Mouse (Mus musculus) effector memory CD4-positive, alpha-beta T cell, adult 7 months (primary cell): ENCODE measurements around the gene Adcy9. TPM values are rescaled to one million over a fixed set of nuclear protein-coding genes. Genes with fewer than 3 reads are reported as not detected.

ENCODE experiments used
- polyA plus RNA-seq: library from polyadenylated mRNA; unstranded; fragments of 100-300 nt; shearing (Covaris generic); gene quantifications from one replicate; pipeline ENCODE4 v1.2.1, GENCODE M21; 2017

Gene Adcy9
- polyA plus RNA-seq, result 0.13 TPM

GRCm38 (mm10) chr16:4420298-4421054 lies at the start of gene Adcy9:
TSS of gene Adcy9 (minus strand) at chr16:4420498.

Other genes starting within 250 kb of the Adcy9 start
- gene Crebbp, start 206.5 kb downstream of the Adcy9 start, polyA plus RNA-seq, result 21.3 TPM
- gene Srl, start 121.3 kb upstream of the Adcy9 start, polyA plus RNA-seq, result not detected
- gene Tfap4, start 139.4 kb upstream of the Adcy9 start, polyA plus RNA-seq, result 0.95 TPM
- gene Glis2, start 174.2 kb upstream of the Adcy9 start, polyA plus RNA-seq, result 1.0 TPM
- 7.0 TPM for gene Pam16, start 204.5 kb upstream of the Adcy9 start, polyA plus RNA-seq
- gene Vasn, start 219.4 kb upstream of the Adcy9 start, polyA plus RNA-seq, result 0.87 TPM
- 38.2 TPM for gene Dnaja3, start 219.5 kb upstream of the Adcy9 start, polyA plus RNA-seq